Mouse (Mus musculus) myocyte (in vitro differentiated cells): ENCODE data around the gene Gm4340.

Experiments used
- POLR2A ChIP-seq: IDR thresholded peaks from one replicate; pipeline ENCODE4 v1.6.1; 2011; ENCODE audit warnings: low read depth, mild to moderate bottlenecking, control low read depth, moderate library complexity; ENCODE audit not compliant: insufficient read length
- POLR2AphosphoS2 ChIP-seq: IDR thresholded peaks from one replicate; pipeline ENCODE4 v1.6.1; 2011; ENCODE audit warnings: low read depth, control low read depth; ENCODE audit not compliant: insufficient read length
- REST ChIP-seq: IDR thresholded peaks from one replicate; pipeline ENCODE4 v1.6.1; 2011; ENCODE audit warnings: mild to moderate bottlenecking, control low read depth, moderate library complexity; ENCODE audit not compliant: insufficient read depth, insufficient read length
- TCF12 ChIP-seq: IDR thresholded peaks from one replicate; pipeline ENCODE4 v1.6.1; 2011; ENCODE audit warnings: mild to moderate bottlenecking, control low read depth; ENCODE audit not compliant: poor library complexity, insufficient read depth, severe bottlenecking
- USF1 ChIP-seq: IDR thresholded peaks from one replicate; pipeline ENCODE4 v1.6.1; 2011; ENCODE audit warnings: low read depth, mild to moderate bottlenecking, control low read depth, moderate library complexity

DNA sequence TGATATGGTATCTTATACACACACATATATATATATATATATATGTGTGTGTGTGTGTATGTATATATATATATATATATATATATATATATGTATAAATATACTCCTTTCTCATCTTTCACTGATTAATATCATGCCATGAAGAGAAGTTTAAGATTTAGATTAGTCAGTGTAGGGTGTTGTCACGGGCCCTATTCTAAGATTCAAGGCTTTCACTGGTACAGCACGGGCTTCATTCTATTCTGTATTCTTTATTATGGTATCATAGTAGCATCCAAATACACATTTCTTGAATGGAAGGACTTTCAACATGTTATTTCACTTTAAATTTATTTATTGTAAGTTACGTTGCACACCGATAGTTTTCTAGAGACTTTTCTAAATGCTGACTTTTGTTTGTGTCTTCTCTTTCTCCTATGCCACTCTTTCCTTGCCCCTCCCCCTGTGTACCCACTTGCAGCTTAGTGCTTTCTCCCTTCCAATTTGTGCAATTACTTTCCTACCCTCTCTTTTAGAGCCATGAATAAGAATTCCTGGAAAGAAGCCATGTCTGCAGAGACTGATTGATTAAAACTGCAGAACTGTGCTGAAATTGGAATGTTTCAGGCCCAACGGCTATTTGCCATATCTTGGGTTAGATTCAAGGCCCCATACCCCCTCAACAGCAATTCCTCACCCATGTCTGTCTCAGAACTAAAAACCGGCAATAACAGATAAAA is 26.6 kb downstream of the Gm4340 start:
- TF ChIP-seq TCF12 (no peak), POLR2A (no peak), USF1 (no peak), POLR2AphosphoS2 (no peak), REST (no peak)
